Mouse (Mus musculus) hindbrain, embryonic 12.5 days (tissue): ENCODE data around the gene Tesc. TPM values are rescaled to one million over a fixed set of nuclear protein-coding genes. Genes with fewer than 3 reads are reported as not detected.

Experiments used
- ATAC-seq: fragments of 200-750 bp; cut with Nextera tagmentation; 2 replicates; pipeline ENCODE4 v1.8.0; 2017; ENCODE audit warnings: moderate TSS enrichment; ENCODE audit not compliant: low FRiP score
- H3K27ac ChIP-seq: fragments of 300-500 bp; sonication (generic); 2 replicates; pipeline ENCODE4 v1.5.1; 2016; ENCODE audit warnings: mild to moderate bottlenecking
- H3K27me3 ChIP-seq: fragments of 300-500 bp; sonication (generic); 2 replicates; pipeline ENCODE4 v1.6.1; 2016; ENCODE audit warnings: mild to moderate bottlenecking
- H3K36me3 ChIP-seq: fragments of 300-500 bp; sonication (generic); 2 replicates; pipeline ENCODE4 v1.6.1; 2016; ENCODE audit warnings: mild to moderate bottlenecking
- H3K4me1 ChIP-seq: fragments of 300-500 bp; sonication (generic); 2 replicates; pipeline ENCODE4 v1.6.1; 2016
- H3K4me2 ChIP-seq: fragments of 300-500 bp; sonication (generic); replicated peaks from 2 replicates; pipeline ENCODE4 v1.6.1; 2016; ENCODE audit warnings: mild to moderate bottlenecking
- H3K4me3 ChIP-seq: fragments of 300-500 bp; sonication (generic); 2 replicates; pipeline ENCODE4 v1.5.1; 2016; ENCODE audit warnings: mild to moderate bottlenecking
- H3K9ac ChIP-seq: fragments of 300-500 bp; sonication (generic); 2 replicates; pipeline ENCODE4 v1.6.1; 2016; ENCODE audit warnings: mild to moderate bottlenecking, moderate library complexity
- H3K9me3 ChIP-seq: fragments of 300-500 bp; sonication (generic); replicated peaks from 2 replicates; pipeline ENCODE4 v1.6.1; 2016; ENCODE audit warnings: mild to moderate bottlenecking
- WGBS: fragments of 180-500 bp; shearing (Covaris S2); methylation state at CpG from one replicate; pipeline ENCODE4 v1.1.7; 2016; 5-methylcytosine and 5-hydroxymethylcytosine counted together
- polyA plus RNA-seq: library from polyadenylated mRNA; unstranded; fragments of >200 nt; fragmentation: Nextera tagmentation; extraction: Ambion mirVana; gene quantifications from 2 replicates; pipeline ENCODE4 v1.2.1, GENCODE M21; 2016

Tesc gene
- polyA plus RNA-seq, 1 experiment from 2014 or later = 0.56 TPM

DNA sequence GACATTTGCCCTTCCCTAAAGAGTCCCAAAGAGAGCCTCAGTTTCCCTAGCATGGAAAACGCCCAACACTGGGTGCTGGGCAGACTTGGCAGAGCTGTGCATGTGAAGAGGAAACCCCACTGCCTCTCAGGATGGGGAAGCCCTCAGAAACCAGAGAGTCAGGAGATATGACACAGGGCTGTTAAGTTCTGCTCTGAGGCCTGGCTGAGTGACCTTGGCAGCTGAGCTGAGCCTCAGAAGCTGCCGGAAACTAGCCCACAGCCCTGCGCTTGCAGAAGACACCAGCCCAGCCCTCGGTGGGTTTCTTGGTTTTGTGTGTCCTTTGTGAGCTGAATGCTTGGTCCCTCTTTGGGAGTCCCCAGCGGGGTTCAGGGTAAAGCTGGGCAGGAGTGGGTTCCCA, 21.4 kb downstream of the Tesc start:
- ATAC-seq = no peak
- whole genome bisulfite sequencing = 83% methylated on average over 5 of the region's 5 CpGs
- no peak overlapping the region for H3K4me2 ChIP-seq
- no peaks in the 10 kb centered on the region for H3K36me3 ChIP-seq
- H3K27ac ChIP-seq = no peak overlapping the region
- H3K4me1 ChIP-seq = no peaks in the 10 kb centered on the region
- H3K9ac ChIP-seq = no peak overlapping the region
- H3K4me3 ChIP-seq = no peak overlapping the region
- no peaks in the 10 kb centered on the region for H3K9me3 ChIP-seq
- H3K27me3 ChIP-seq = no peaks in the 10 kb centered on the region

- WGBS = 78% methylated on average over 4 of the region's 4 CpGs
- no peak for ATAC-seq
- H3K4me3 ChIP-seq = no peak overlapping the region
Observed at GRCm38 (mm10) chr5:118050743-118051142, 23.2 kb downstream of the Tesc start.

DNA sequence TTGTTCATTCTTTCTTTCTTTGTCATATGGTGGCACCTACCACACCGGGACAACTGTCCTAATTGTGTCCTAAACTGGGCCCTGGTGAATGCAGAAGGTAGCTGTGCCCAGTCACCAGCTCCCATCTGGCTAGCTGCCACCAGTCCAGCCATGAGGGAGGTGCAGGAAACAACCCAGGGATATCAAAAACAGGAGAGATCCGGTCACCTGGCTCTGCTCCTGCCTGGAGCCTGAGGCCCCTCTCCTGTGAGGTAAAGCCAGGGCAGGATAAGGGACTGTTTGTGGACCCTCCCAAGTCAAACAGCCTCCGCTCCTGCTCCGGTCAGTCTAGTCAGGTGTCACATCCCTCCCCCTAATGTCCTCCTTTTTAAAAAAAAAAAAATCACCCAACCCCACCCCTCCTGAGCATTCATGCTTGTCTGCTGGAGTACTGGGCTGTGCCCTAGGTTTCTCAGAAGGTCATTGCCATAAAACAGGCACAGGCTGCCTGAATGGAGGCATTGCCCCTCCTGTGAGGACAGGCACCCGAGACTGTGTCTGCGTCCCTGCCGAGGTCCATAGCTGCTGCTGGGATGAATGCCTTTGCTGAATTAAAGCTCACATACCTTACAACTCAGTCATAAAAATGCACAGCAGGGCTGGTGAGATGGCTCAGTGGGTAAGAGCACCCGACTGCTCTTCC, 24.6 kb downstream of the Tesc start:
- Histone ChIP-seq H3K27ac (no peak overlapping the region), H3K36me3 (no peaks in the 10 kb centered on the region), H3K9ac (no peak overlapping the region), H3K9me3 (no peaks in the 10 kb centered on the region), H3K4me1 (peaks cover 8% of the 10 kb centered on the region; the same call in 1 of the 2 replicates), H3K27me3 (no peaks in the 10 kb centered on the region), H3K4me2 (no peak overlapping the region), H3K4me3 (no peak overlapping the region)
- 81% methylated on average over 8 of the region's 8 CpGs for WGBS
- no peak for ATAC-seq

More at GRCm38 (mm10) chr5:118050743-118051142, 23.2 kb downstream of the Tesc start:
- Histone ChIP-seq H3K36me3 (no peaks in the 10 kb centered on the region), H3K4me2 (no peak overlapping the region), H3K9ac (no peak overlapping the region), H3K27me3 (no peaks in the 10 kb centered on the region), H3K9me3 (no peaks in the 10 kb centered on the region), H3K4me1 (no peaks in the 10 kb centered on the region), H3K27ac (no peak overlapping the region)

DNA sequence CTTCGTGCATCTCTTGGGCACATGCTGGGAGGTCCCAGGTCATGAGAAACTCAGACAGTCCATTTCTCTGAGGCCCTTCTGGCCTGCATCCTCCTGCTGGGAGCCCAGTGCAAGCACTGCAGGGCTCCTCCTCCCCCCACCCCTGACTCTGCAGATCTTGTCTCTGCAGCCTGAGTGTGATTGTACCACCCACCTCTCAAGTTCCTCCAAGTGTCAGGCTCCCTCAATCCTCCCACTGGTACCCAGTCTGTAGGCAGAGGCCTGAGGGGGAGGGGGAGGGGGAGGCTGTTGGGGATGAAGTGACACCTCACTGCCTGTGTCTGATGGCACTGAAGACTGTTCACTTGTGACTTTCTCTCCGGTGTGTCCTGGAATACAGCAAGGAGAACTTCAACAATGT, 25.7 kb downstream of the Tesc start:
- H3K4me1 ChIP-seq = peaks cover 13% of the 10 kb centered on the region
- H3K27ac ChIP-seq = no peak overlapping the region
- 91% methylated on average over 2 of the region's 2 CpGs for WGBS
- H3K9ac ChIP-seq = no peak overlapping the region
- no peaks in the 10 kb centered on the region for H3K36me3 ChIP-seq
- no peaks in the 10 kb centered on the region for H3K9me3 ChIP-seq
- H3K4me2 ChIP-seq = no peak overlapping the region
- no peaks in the 10 kb centered on the region for H3K27me3 ChIP-seq
- no peak for ATAC-seq
- H3K4me3 ChIP-seq = no peak overlapping the region

DNA sequence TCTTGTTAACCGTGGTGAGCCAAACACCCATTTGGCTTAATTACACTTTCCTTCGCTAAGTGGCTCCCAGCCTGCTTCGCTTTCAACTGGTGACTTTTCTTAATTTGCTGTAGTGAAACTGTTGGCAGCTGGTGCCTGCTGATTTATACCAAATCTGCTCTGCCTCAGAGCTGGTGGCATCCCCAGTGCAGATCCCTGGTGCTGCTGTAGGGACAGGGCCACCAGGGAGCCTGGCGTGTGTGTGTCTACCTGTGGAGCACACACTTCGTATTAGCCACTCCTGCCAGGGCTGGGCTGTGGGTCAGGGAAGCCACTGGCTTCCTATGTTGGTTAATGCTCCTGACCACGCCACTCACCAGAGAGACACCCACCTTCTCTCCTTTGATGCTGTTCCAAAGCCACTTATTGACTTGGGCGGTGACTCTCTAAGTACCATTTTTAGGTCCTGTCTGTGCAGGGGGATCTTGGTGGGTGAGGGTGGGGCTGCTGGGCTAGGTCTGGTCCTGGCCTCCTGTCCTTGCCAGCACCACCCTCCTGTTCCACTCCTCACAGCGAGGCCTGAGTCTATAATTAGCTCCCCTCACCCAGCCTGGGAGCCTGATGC, 30.1 kb downstream of the Tesc start:
- WGBS = 57% methylated on average over 8 of the region's 8 CpGs
- Histone ChIP-seq H3K9ac (no peak overlapping the region), H3K9me3 (no peaks in the 10 kb centered on the region), H3K36me3 (no peaks in the 10 kb centered on the region), H3K27me3 (no peaks in the 10 kb centered on the region), H3K4me2 (no peak overlapping the region), H3K4me1 (peaks cover 13% of the 10 kb centered on the region), H3K27ac (no peak overlapping the region), H3K4me3 (no peak overlapping the region)
- ATAC-seq = no peak

DNA sequence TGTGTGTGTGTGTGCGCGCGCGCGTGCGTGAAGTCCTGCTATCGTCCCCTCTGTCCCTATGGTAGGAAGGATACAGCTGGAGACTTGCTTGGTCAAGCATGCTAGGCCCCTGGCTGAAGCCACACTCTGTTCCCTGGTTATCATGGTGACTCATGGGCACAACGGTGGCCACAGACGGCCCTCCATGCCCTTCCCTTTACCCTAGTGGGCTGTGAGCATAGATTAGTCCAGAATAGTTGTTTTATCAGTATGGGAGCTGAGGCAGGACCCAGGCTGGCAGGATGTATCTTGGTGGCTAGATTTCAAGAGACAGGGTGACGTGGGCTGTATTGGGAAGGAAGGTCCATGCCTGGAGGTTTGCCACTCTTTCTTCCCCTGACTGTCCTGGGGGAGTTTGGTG, 31.3 kb downstream of the Tesc start:
- H3K4me3 ChIP-seq = no peak overlapping the region
- no peaks in the 10 kb centered on the region for H3K27me3 ChIP-seq
- H3K9me3 ChIP-seq = no peaks in the 10 kb centered on the region
- WGBS = 93% methylated on average over 10 of the region's 10 CpGs
- peaks cover 21% of the 10 kb centered on the region for H3K4me1 ChIP-seq
- H3K9ac ChIP-seq = no peak overlapping the region
- ATAC-seq = no peak
- no peak overlapping the region for H3K27ac ChIP-seq
- H3K4me2 ChIP-seq = no peak overlapping the region
- no peaks in the 10 kb centered on the region for H3K36me3 ChIP-seq

DNA sequence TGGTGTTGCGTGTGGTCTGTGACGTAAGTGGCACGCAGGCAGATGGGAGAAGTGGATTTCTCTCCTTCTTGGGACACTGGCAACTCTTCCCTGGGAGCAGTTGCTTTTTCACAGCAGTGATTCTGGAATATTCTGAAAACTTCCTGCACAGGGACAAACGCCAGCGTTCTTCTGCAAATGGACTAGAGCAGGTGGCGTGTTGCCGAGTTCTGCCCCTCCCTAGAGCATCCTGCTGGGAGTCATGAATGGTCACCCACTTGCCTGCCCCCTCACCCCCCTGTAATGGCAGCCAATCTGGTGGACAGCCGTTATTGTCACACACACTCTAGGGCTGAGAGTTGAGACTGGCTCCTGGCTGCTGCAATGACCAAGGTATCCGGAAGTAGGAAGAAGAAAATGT, 32.1 kb downstream of the Tesc start:
- H3K27me3 ChIP-seq = no peaks in the 10 kb centered on the region
- H3K9ac ChIP-seq = no peak overlapping the region
- ATAC-seq = no peak
- no peaks in the 10 kb centered on the region for H3K9me3 ChIP-seq
- 82% methylated on average over 9 of the region's 9 CpGs for WGBS
- H3K27ac ChIP-seq = no peak overlapping the region
- H3K4me2 ChIP-seq = no peak overlapping the region
- H3K4me1 ChIP-seq = peaks cover 28% of the 10 kb centered on the region
- H3K4me3 ChIP-seq = no peak overlapping the region
- 0 out of 2 replicates have a peak, but pooled peaks cover under 1% of the 10 kb centered on the region for H3K36me3 ChIP-seq

- H3K27ac ChIP-seq = no peak overlapping the region
- H3K9me3 ChIP-seq = no peaks in the 10 kb centered on the region
- no peaks in the 10 kb centered on the region for H3K27me3 ChIP-seq
- H3K9ac ChIP-seq = no peak overlapping the region
- WGBS = 94% methylated on average over 18 of the region's 18 CpGs
- ATAC-seq = no peak
- H3K36me3 ChIP-seq = peaks cover 18% of the 10 kb centered on the region
- no peak overlapping the region for H3K4me3 ChIP-seq
- H3K4me2 ChIP-seq = no peak overlapping the region
- H3K4me1 ChIP-seq = peaks cover 41% of the 10 kb centered on the region
Observed at GRCm38 (mm10) chr5:118061391-118061790, 33.8 kb downstream of the Tesc start.

- peak overlapping the region; percentile 5; the same call in 1 of the 2 replicates for H3K27ac ChIP-seq
Observed at GRCm38 (mm10) chr5:118063181-118063621, 35.7 kb downstream of the Tesc start.

GRCm38 (mm10) chr5:118064284-118064901, 36.9 kb downstream of the Tesc start:
- H3K4me2 ChIP-seq = no peak overlapping the region
- peak overlapping the region; percentile 77 for H3K27ac ChIP-seq
- ATAC-seq = no peak; the same call in 1 of the 2 replicates
- H3K4me1 ChIP-seq = peaks cover 35% of the 10 kb centered on the region
- 41% methylated on average over 10 of the region's 10 CpGs for WGBS
- no peak overlapping the region for H3K4me3 ChIP-seq
- no peaks in the 10 kb centered on the region for H3K27me3 ChIP-seq
- no peak overlapping the region for H3K9ac ChIP-seq
- no peaks in the 10 kb centered on the region for H3K9me3 ChIP-seq
- peaks cover 33% of the 10 kb centered on the region for H3K36me3 ChIP-seq

More at GRCm38 (mm10) chr5:118063181-118063621, 35.7 kb downstream of the Tesc start:
- 64% methylated on average over 8 of the region's 8 CpGs for WGBS
- ATAC-seq = no peak
- peaks cover 32% of the 10 kb centered on the region for H3K36me3 ChIP-seq
- H3K4me1 ChIP-seq = peaks cover 35% of the 10 kb centered on the region
- no peaks in the 10 kb centered on the region for H3K9me3 ChIP-seq
- H3K4me3 ChIP-seq = no peak overlapping the region
- no peaks in the 10 kb centered on the region for H3K27me3 ChIP-seq
- no peak overlapping the region for H3K4me2 ChIP-seq
- H3K9ac ChIP-seq = no peak overlapping the region

GRCm38 (mm10) chr5:118065516-118066255, 38.1 kb downstream of the Tesc start:
- Histone ChIP-seq H3K9ac (no peak overlapping the region), H3K9me3 (no peaks in the 10 kb centered on the region), H3K27me3 (no peaks in the 10 kb centered on the region), H3K36me3 (peaks cover 33% of the 10 kb centered on the region), H3K4me1 (peaks cover 35% of the 10 kb centered on the region), H3K4me2 (no peak overlapping the region), H3K27ac (no peak overlapping the region), H3K4me3 (no peak overlapping the region)
- no peak for ATAC-seq
- 87% methylated on average over 19 of the region's 19 CpGs for WGBS

- ATAC-seq = no peak
- Histone ChIP-seq H3K4me3 (no peak overlapping the region), H3K4me2 (no peak overlapping the region), H3K27ac (no peak overlapping the region), H3K9ac (no peak overlapping the region), H3K27me3 (no peaks in the 10 kb centered on the region), H3K4me1 (peaks cover 39% of the 10 kb centered on the region), H3K36me3 (peaks cover 42% of the 10 kb centered on the region), H3K9me3 (no peaks in the 10 kb centered on the region)
- WGBS = 61% methylated on average over 5 of the region's 5 CpGs
Observed at GRCm38 (mm10) chr5:118066828-118067227, 39.3 kb downstream of the Tesc start.
